Mouse (Mus musculus) midbrain, embryonic 12.5 days (tissue): ENCODE data around the gene Vmn1r101. TPM values are rescaled to one million over a fixed set of nuclear protein-coding genes. Genes with fewer than 3 reads are reported as not detected.
"Not testable (repeated sequence)": the region's sequence is repeated elsewhere in the genome, so short reads cannot be mapped to it uniquely, and the experiment has no call there.

Experiments used
- ATAC-seq: fragments of 200-750 bp; cut with Nextera tagmentation; 2 replicates; pipeline ENCODE4 v1.8.0; 2017; ENCODE audit warnings: low read depth, moderate TSS enrichment, moderate library complexity; ENCODE audit not compliant: low FRiP score
- H3K27ac ChIP-seq: fragments of 300-500 bp; sonication (generic); replicated peaks from 2 replicates; pipeline ENCODE4 v1.5.1; 2016; ENCODE audit warnings: mild to moderate bottlenecking
- H3K27me3 ChIP-seq: fragments of 300-500 bp; sonication (generic); 2 replicates; pipeline ENCODE4 v1.6.1; 2016; ENCODE audit warnings: mild to moderate bottlenecking
- H3K36me3 ChIP-seq: fragments of 300-500 bp; sonication (generic); 2 replicates; pipeline ENCODE4 v1.6.1; 2016
- H3K4me1 ChIP-seq: fragments of 300-500 bp; sonication (generic); 2 replicates; pipeline ENCODE4 v1.6.1; 2016
- H3K4me2 ChIP-seq: fragments of 300-500 bp; sonication (generic); replicated peaks from 2 replicates; pipeline ENCODE4 v1.6.1; 2016; ENCODE audit warnings: mild to moderate bottlenecking, moderate library complexity
- H3K4me3 ChIP-seq: fragments of 300-500 bp; sonication (generic); 2 replicates; pipeline ENCODE4 v1.5.1; 2016; ENCODE audit warnings: mild to moderate bottlenecking
- H3K9ac ChIP-seq: fragments of 300-500 bp; sonication (generic); replicated peaks from 2 replicates; pipeline ENCODE4 v1.6.1; 2016; ENCODE audit warnings: mild to moderate bottlenecking, moderate library complexity
- H3K9me3 ChIP-seq: fragments of 300-500 bp; sonication (generic); 2 replicates; pipeline ENCODE4 v1.6.1; 2016; ENCODE audit warnings: mild to moderate bottlenecking
- WGBS: fragments of 180-500 bp; shearing (Covaris S2); methylation state at CpG from one replicate; pipeline ENCODE4 v1.1.7; 2016; 5-methylcytosine and 5-hydroxymethylcytosine counted together
- polyA plus RNA-seq: library from polyadenylated mRNA; unstranded; fragments of >200 nt; fragmentation: Nextera tagmentation; extraction: Ambion mirVana; gene quantifications from 2 replicates; pipeline ENCODE4 v1.2.1, GENCODE M21; 2016

The Vmn1r101 gene
- not detected in 2 replicates for polyA plus RNA-seq

- H3K4me3 ChIP-seq, ATAC-seq, H3K9me3 ChIP-seq, H3K9ac ChIP-seq, H3K4me2 ChIP-seq, H3K27me3 ChIP-seq, H3K27ac ChIP-seq, H3K4me1 ChIP-seq, H3K36me3 ChIP-seq: not testable (repeated sequence)
- no CpG with 5 or more reads among the region's 2 CpGs for WGBS
Observed at GRCm38 (mm10) chr7:20442493-20442892, at the start of gene Vmn1r101. Gene Vmn1r101 (minus strand): TSS chr7:20442593.

- not testable (repeated sequence) for H3K27ac ChIP-seq, H3K36me3 ChIP-seq, H3K4me2 ChIP-seq, H3K9me3 ChIP-seq, H3K27me3 ChIP-seq, H3K4me1 ChIP-seq, H3K9ac ChIP-seq, ATAC-seq, H3K4me3 ChIP-seq
- no CpG with 5 or more reads among the region's 5 CpGs for WGBS
Observed at GRCm38 (mm10) chr7:20474825-20475224, 32.4 kb upstream of the Vmn1r101 start, which contains the start of gene Gm10670. Gene Gm10670 (minus strand): TSS chr7:20474925.

DNA sequence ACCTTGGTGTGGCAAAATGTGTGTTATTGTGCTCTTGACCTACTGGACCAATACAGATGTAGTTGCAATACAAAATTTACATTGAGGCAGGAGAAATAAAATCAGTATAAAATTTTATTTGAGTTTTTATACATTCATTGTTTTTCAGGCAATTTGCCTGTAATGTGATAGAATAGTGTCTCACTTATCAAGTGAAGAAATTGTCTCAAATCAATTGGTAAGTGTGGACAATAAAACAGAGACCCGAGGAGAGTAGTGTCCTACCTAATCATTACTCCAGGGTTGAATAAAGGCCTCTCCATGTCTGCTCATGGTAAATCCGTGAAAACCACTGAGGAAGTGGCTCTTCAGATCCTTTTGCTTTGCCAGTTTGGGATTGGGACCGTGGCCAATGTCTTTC, 24.8 kb downstream of the Vmn1r101 start, which contains the start of gene Vmn1r100:
Gene Vmn1r100 (plus strand): TSS at position 301 of the 400 bp plus-strand sequence.
- H3K4me3 ChIP-seq, H3K4me1 ChIP-seq, H3K27me3 ChIP-seq, H3K9me3 ChIP-seq, H3K27ac ChIP-seq, ATAC-seq, H3K36me3 ChIP-seq, H3K9ac ChIP-seq, H3K4me2 ChIP-seq: not testable (repeated sequence)
- no CpG with 5 or more reads among the region's 3 CpGs for WGBS

Other genes starting within 250 kb of the Vmn1r101 start
- not detected in 2 replicates for gene Vmn1r95, start 248.9 kb downstream of the Vmn1r101 start, polyA plus RNA-seq
- gene Gm6164, start 237.0 kb downstream of the Vmn1r101 start, polyA plus RNA-seq, result not detected in 2 replicates
- not detected in 2 replicates for gene Gm4498, start 208.8 kb downstream of the Vmn1r101 start, polyA plus RNA-seq
- gene Gm5890, start 179.8 kb downstream of the Vmn1r101 start, polyA plus RNA-seq, result not detected in 2 replicates
- gene Gm4133, start 108.5 kb downstream of the Vmn1r101 start, polyA plus RNA-seq, result not detected in 2 replicates
- gene Gm5728, start 67.2 kb downstream of the Vmn1r101 start, polyA plus RNA-seq, result not detected in 2 replicates
- not detected in 2 replicates for gene Vmn1r100, start 24.7 kb downstream of the Vmn1r101 start, polyA plus RNA-seq
- gene Gm10670, start 32.3 kb upstream of the Vmn1r101 start, polyA plus RNA-seq, result not detected in 2 replicates
- gene Vmn1r103, start 67.9 kb upstream of the Vmn1r101 start, polyA plus RNA-seq, result not detected in 2 replicates
- gene Vmn1r104, start 91.2 kb upstream of the Vmn1r101 start, polyA plus RNA-seq, result not detected in 2 replicates
- gene Gm5726, start 103.2 kb upstream of the Vmn1r101 start, polyA plus RNA-seq, result not detected in 2 replicates
- gene Gm4141, start 133.6 kb upstream of the Vmn1r101 start, polyA plus RNA-seq, result not detected in 2 replicates
- not detected in 2 replicates for gene Gm4513, start 156.4 kb upstream of the Vmn1r101 start, polyA plus RNA-seq
- gene Vmn1r107, start 226.3 kb upstream of the Vmn1r101 start, polyA plus RNA-seq, result not detected in 2 replicates